Mouse (Mus musculus) midbrain, embryonic 15.5 days (tissue): ENCODE data around the gene Itpka. TPM values are rescaled to one million over a fixed set of nuclear protein-coding genes. Genes with fewer than 3 reads are reported as not detected.

ENCODE experiments used
- ATAC-seq: fragments of 200-750 bp; cut with Nextera tagmentation; replicated peaks from 2 replicates; pipeline ENCODE4 v1.8.0; 2017; ENCODE audit warnings: moderate TSS enrichment
- H3K27ac ChIP-seq: fragments of 300-500 bp; sonication (generic); 2 replicates; pipeline ENCODE4 v1.5.1; 2015; ENCODE audit warnings: mild to moderate bottlenecking, inconsistent platforms
- H3K27me3 ChIP-seq: fragments of 300-500 bp; sonication (generic); replicated peaks from 2 replicates; pipeline ENCODE4 v1.6.1; 2015; ENCODE audit warnings: inconsistent platforms
- H3K36me3 ChIP-seq: fragments of 300-500 bp; sonication (generic); replicated peaks from 2 replicates; pipeline ENCODE4 v1.6.1; 2015; ENCODE audit warnings: inconsistent platforms
- H3K4me1 ChIP-seq: fragments of 300-500 bp; sonication (generic); 2 replicates; pipeline ENCODE4 v1.6.1; 2015; ENCODE audit warnings: inconsistent platforms
- H3K4me2 ChIP-seq: fragments of 300-500 bp; sonication (generic); 2 replicates; pipeline ENCODE4 v1.6.1; 2015; ENCODE audit warnings: inconsistent platforms, mild to moderate bottlenecking, moderate library complexity
- H3K4me3 ChIP-seq: fragments of 300-500 bp; sonication (generic); 2 replicates; pipeline ENCODE4 v1.5.1; 2015; ENCODE audit warnings: mild to moderate bottlenecking, inconsistent platforms
- H3K9ac ChIP-seq: fragments of 300-500 bp; sonication (generic); 2 replicates; pipeline ENCODE4 v1.6.1; 2015; ENCODE audit warnings: mild to moderate bottlenecking, inconsistent platforms
- H3K9me3 ChIP-seq: fragments of 300-500 bp; sonication (generic); 2 replicates; pipeline ENCODE4 v1.6.1; 2016; ENCODE audit warnings: inconsistent platforms
- WGBS: fragments of 180-500 bp; shearing (Covaris S2); methylation state at CpG from one replicate; pipeline ENCODE4 v1.1.7; 2015; ENCODE audit warnings: mixed read lengths; 5-methylcytosine and 5-hydroxymethylcytosine counted together
- polyA plus RNA-seq: library from polyadenylated mRNA; unstranded; fragments of >200 nt; fragmentation: Nextera tagmentation; extraction: Ambion mirVana; gene quantifications from 2 replicates; pipeline ENCODE4 v1.2.1, GENCODE M21; 2015

The Itpka gene
- polyA plus RNA-seq, 1 experiment from 2014 or later, result 0.18 TPM

- Histone ChIP-seq H3K4me2 (peak overlapping the region; percentile 96), H3K4me3 (peak overlapping the region; percentile 89), H3K4me1 (peaks cover 42% of the 10 kb centered on the region), H3K9me3 (no peaks in the 10 kb centered on the region), H3K27ac (peak overlapping the region; percentile 1; the same call in 1 of the 2 replicates), H3K9ac (peak overlapping the region; percentile 87), H3K36me3 (no peaks in the 10 kb centered on the region), H3K27me3 (peaks cover 19% of the 10 kb centered on the region)
- 1% methylated on average over 18 of the region's 27 CpGs for WGBS
- peak; percentile 60 for ATAC-seq
These were observed 57.9 kb downstream of the Itpka start for GRCm38 (mm10) chr2:119799961-119800550.

Other genes with a start within 250 kb of the Itpka start
- 0.48 and 0.74 TPM in 2 replicates for gene Exd1, start 194.7 kb upstream of the Itpka start, polyA plus RNA-seq
- 55.6 and 59.4 TPM in 2 replicates for gene Chp1, start 194.6 kb upstream of the Itpka start, polyA plus RNA-seq
- 10.1 and 11.6 TPM in 2 replicates for gene Nusap1, start 124.0 kb upstream of the Itpka start, polyA plus RNA-seq
- 3.1 and 4.6 TPM in 2 replicates for gene Oip5, start 123.9 kb upstream of the Itpka start, polyA plus RNA-seq
- 37.0 and 37.5 TPM in 2 replicates for gene Ndufaf1, start 79.5 kb upstream of the Itpka start, polyA plus RNA-seq
- 50.0 and 62.3 TPM in 2 replicates for gene Rtf1, start 67.3 kb upstream of the Itpka start, polyA plus RNA-seq
- 2.2 and 3.5 TPM in 2 replicates for gene Ltk, start 18.1 kb downstream of the Itpka start, polyA plus RNA-seq
- gene Rpap1, start 45.2 kb downstream of the Itpka start, polyA plus RNA-seq, result 21.3 and 21.6 TPM in 2 replicates
- 20.3 and 22.2 TPM in 2 replicates for gene Tyro3, start 55.4 kb downstream of the Itpka start, polyA plus RNA-seq
- 27.8 and 30.7 TPM in 2 replicates for gene Mga, start 154.9 kb downstream of the Itpka start, polyA plus RNA-seq
- 9.7 and 9.9 TPM in 2 replicates for gene Mapkbp1, start 230.4 kb downstream of the Itpka start, polyA plus RNA-seq